Mouse (Mus musculus) mesoderm, embryonic 11.5 days (tissue): ENCODE results near the gene Enpp7.

Experiments used
- DNase-seq: peaks from one replicate; pipeline ENCODE4 v3.0.0-alpha.2; 2012; ENCODE audit warnings: low read depth, low spot score

Gene Enpp7

DNA sequence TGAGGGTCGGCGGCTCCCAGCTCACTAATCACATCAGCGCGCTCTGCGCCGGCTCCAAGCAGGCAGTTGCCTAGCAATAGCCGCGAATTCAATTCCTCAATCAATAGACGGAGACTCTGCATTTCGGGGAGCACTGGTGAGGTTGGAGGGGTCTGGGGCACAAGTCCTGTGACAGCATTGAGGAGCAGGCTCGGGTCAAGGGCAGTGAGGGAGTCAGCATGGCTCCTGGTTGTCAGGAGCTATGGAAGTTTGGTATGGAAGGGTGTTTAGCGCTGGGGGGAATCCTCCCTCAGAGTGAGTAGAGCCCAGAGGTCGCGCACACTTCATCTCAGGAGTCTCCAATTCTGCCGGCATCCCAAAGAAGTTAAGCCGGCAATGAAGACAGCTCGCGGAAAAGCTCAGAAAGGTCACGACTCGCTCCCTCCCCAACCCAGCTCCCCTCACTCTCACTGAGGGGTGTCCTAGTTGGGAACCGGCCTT lies 47.7 kb downstream of the Enpp7 start:
- DNase-seq: no peak

DNA sequence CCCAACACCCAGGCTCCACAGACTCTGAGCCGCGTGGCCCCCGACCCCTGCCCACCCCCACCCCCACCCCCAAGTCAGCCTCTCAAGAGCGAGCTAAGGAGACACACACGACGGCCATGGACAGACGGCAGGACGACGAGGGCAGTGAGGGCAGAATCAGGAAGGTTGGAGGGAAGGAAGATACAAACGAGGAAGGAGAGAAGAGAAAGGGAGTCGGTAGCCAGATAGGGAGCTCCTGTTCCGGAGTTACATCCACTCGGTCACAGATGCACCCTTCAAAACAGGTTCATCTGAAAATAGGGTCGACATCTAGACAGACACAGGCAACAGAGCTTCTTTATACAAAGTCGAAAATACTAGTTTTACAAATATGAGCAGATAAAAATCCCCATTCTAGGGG lies 48.5 kb downstream of the Enpp7 start:
- DNase-seq: no peak

DNA sequence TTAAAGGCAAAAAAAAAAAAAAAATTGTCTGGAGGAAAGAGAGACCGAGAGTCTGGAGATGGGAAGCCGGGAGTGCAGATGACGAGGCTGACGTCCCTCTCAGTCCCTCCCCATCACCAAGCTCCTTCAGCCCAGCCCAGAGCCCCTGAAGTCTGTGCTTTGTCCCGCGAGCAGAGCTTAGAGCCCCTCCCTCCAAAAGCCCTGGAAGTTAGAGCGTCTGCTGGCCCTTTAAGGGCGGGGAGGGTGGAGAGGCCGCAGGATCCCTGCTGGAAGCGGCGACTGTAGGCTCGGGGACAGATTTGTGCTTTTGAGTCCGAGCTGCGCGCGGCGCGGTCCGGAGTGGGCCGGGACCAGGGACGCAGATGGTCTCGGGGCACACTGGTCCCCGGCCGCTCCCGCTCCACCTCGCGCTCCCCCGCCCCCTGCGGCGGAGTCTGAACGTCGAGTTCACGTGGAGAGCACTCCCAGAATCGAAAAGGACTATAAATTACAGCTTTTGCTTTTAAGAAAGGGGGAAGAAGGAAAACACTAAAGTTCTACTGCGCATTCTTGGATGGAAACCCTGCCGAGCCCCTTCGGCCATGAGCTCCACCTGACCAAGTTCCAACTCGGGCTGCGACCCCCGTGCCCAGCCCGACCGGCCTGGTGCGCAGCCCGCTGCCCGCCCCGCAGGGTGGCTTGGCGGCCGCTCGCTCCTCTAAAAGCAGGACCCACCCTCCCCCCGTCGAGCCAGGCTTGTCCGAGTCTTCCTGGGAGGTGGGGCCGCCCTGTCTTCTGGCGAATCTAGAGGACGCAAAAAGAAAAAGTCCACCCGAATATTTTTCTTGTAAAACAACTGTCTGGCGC lies 49.2 kb downstream of the Enpp7 start:
- DNase-seq: no peak

DNA sequence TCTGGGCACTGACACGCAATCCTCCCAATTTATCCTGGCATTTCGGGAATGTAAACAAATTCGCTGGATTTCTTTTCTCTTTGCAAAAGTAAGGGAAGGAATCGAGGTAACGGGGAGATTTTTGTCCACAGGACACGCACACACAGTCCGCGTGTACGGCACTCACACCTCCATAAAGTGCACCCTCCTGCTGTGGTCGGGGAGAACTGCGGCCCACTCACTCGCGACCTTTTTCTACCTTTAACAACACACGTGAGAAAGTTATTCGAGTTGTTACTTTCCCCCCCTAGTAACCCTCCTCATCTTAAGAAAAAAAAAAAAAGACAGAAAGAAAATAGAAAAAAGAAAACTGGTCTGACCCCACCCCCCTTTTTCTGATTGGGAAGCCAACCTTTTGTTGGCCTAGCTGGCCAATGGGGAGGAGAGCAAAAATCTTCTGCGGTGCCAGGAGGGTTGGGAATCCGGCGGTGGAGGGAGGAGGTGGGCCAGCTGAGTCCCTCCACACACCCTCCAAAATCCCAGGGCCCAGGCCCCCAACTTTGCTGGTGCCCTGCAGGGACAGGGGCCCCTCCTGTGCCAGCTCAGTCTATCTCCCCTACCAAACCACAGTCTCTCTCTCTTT lies 49.9 kb downstream of the Enpp7 start:
- DNase-seq: no peak

DNA sequence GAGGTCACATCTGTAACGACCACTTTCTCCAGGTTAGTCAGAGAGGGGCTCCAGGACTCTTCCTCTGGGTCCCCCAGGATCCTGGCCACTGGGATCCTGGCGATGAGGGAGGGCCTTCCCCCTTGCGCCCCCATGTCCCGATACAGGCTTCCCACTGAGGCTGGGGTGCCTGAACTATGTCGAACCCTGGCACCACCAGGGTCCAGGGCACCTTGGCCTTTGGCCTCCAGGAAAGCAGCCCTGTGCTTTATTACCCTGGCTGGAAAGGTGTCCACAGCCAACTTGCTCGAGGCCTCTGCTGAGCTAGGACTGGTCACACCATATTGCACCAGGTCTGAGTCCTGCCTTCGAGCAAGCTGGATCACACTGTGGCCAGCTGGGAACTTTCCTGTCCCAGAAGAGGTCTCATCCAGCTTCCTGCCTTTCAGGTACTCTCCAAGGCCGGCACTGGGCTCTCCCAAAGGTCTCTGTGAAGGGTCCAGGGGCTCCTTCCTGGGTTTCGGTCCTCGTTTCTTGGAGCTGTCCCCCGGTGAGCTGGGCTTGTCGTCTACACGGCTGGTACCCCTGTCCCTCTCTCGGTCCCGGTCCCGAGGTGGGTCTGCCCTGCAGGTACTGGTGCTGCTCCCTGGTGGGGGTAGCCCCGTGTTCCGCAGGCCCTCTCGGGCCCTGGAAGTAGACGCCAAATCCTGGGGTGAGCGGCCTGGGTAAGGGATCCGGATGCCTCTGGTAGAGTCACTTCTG lies 50.9 kb downstream of the Enpp7 start:
- DNase-seq: no peak

DNA sequence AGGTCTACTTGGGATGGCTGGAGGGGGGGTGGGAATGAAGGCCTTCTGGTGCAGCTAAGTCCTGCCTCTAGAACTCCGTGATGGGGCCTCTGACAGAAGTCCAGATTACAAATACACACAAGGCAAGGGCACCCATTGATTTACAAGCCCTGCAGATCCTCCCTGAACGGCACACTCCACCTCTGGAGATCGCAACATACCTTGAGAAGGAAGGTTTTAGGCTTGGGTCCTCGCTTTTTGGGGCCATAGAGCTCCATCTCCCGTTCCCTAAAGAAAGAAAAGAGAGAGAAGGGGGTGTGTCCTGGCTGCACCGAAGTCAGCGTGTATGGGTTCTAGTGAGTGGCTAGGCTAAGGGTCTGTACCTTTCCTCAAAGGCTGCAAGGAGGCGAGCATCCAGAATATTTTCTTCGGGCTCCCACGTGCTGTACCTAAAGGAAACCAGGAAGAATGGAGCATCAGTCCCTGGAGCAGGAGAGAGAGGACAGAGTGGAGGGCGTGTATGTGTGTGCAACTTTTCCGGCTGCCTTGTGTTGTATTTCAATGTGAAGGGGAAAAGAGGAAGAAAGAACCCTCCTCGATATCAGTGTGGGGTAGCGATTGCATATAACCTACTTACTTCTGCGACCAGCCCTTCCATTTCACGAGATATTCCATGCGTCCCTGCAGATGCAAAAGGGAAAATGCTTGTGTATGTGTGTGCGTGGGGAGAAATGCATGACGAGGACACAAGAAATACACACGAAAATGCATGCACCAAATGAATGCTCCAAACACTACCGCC lies 51.9 kb downstream of the Enpp7 start:
- DNase-seq: no peak

DNA sequence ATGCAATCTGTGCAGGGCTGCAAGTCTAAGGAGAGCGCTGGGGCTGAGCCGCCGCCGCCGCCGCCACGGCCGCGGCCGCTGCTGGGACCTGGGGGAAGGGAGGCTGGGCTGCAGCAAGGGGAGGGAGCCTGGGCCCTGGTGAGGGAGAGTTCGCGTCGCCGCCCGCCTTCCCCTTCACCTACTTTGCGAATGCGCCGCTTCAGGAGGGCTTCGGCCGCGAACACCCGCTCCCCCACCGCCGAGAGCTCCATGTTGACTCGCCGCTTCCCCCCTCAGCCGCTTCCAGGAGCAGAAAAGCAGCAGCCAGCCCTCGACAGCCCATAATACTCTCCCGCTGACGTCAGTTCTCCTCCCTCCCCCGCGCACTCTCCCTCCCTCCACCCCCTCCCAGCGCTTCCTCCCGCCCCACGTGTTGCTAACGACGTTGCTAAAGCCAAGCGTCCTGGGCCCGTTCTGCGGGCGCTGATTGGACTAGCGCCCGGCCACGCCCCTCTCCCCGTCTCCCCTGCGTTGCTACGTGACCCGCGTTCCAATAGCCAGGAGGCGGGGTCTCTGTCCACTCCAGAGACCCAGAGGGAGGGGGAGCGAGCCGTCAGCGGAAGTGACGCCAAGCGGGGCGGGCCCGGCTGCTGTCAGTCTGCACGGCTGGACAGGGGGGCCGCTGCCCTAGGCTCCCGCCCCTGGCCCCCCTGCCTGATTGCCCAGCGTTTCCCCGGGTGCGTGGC lies 52.8 kb downstream of the Enpp7 start, which contains the start of gene Cbx8:
TSS of gene Cbx8 (minus strand) at position 370 of the 725 bp plus-strand sequence.
- peak; percentile 100 for DNase-seq

DNA sequence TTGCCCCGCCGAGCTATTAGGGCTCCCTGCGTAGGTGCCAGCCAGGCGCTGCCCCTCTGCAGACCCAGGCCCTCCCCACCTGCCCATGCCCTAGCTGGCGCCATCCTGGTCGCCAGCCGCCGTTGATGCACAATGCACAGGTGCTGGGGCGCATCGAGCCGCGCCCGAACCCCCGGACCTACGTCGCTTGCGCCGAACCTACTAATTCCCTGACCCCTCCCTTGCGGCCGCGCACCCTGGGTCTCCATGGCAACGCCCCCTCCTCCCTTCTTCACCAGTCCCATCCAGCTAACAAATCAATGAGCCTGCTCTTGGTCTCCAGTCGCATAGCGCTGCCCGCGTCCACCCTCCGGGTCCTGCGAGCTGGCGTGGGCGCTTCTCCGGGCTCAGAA lies 53.3 kb downstream of the Enpp7 start:
- peak; percentile 76 for DNase-seq

DNA sequence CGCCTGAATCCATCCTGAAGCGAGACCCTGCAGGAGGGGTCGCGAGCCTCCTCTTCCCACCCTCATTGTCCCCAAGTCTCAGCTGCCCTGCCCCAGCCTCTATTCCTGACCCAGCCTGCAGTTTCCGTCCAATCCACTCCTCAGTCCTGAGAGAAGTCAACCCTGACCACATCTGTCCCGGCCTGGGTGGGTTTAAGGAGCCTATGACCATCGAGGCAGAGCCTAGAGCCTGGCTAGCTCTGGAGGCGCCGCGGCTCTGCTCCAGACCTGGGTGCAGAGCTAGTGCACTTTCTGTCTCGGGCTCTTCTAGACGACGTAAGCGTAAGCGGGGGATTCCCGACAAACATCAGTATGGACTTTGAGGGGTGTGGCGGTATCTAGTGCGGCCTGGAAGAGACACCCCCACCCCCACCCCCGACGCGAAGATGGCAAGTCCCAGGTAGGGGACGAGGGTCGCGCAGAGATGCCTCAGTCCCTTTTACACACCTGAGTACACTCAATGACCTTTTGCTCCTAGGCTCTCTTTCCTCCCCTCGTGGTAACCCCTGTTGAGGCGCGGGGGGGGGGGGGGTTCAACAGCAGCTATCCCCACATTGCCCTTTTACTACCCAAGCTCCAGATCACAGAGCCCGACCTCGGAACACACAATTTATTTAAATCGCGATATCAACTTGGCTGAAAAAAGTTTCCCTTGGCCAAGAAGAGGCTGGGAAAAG lies 53.9 kb downstream of the Enpp7 start:
- no peak for DNase-seq
